Mouse (Mus musculus): Measurements from ENCODE around the gene Itga9. TPM values are rescaled to one million over a fixed set of nuclear protein-coding genes. Genes with fewer than 3 reads are reported as not detected.

The Itga9 gene
- total RNA-seq, 2 experiments from 2014 or later, result 97.8 to 111 TPM

DNA sequence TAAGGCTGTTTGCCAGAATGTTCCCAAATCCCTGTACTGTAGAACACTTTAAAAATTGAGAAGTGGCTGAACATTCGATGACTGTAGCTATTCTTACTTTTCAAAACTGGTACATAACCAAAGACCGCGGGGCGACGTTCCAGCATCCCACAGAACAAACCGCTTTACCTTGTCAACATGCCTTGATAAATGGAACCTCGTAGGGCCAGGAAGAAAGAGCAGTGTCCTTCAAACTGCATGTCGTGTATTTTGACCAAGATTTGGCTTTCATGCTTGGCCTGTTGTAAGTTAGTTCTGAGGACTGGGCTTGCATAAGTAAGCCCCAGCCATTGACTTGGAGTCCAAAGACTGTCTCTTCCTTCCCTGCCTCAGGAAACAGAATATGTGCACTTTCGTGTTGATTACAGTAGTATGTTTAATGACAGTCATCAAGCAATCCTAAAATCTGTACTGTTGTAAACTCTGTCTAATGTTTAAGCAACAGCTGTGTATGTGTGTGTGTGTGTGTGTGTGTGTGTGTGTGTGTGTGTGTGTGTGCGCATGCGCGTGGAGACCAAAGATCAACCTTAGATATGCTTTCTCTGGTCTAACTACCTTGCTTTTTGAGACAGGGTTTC is 334.2 kb downstream of the Itga9 start:
- no peak for DNase-seq (ENCODE audit: low spot score in 2 of 2)

DNA sequence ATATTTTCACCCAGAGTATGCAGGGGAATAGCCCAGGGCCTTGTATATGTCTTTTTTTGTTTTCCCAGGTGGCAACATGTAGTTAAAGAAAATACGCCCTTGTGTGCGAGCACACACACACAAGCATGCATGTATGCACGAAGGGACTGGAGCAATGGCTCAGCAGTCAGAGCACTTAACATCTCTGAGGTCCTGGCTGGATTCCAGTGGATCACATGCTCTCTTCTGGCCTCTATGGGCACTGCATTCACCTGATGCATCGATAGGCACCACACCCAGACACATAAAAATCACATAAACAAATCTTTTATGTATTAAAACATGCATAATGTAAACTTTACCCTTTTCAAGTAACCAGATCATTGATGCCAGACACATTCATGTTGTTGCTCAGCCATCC is 335.5 kb downstream of the Itga9 start:
- no peak for DNase-seq (ENCODE audit: low spot score in 2 of 2)

DNA sequence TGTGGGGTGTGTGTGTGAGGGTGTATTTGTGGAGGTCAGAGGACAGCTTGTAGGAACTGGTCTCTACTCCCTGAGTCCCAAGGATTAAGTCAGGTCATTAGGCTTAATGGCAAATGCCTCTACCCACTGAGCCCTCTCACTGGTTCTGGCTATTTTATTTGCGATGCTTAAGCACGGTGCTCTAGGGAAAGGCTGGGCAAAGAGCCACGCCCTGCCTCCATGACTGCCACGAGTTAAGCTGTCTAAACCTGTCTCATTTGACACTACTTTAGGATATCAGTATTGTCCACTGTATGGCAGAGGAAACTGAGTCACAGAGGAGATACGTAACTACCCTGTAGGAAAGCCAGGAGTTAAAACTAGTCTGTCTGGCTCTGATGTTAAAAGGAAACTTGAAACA is 337.5 kb downstream of the Itga9 start:
- no peak for DNase-seq (ENCODE audit: low spot score in 2 of 2)

- no peak for DNase-seq (ENCODE audit: low spot score in 2 of 2)
Measured at GRCm38 (mm10) chr9:118944388-118944787, 337.9 kb downstream of the Itga9 start.

GRCm38 (mm10) chr9:118948486-118948885 is 342.0 kb downstream of the Itga9 start:
- DNase-seq (ENCODE audit: low spot score in 2 of 2), result no peak

GRCm38 (mm10) chr9:118949124-118949523 is 342.6 kb downstream of the Itga9 start:
- no peak for DNase-seq (ENCODE audit: low spot score in 2 of 2)

DNA sequence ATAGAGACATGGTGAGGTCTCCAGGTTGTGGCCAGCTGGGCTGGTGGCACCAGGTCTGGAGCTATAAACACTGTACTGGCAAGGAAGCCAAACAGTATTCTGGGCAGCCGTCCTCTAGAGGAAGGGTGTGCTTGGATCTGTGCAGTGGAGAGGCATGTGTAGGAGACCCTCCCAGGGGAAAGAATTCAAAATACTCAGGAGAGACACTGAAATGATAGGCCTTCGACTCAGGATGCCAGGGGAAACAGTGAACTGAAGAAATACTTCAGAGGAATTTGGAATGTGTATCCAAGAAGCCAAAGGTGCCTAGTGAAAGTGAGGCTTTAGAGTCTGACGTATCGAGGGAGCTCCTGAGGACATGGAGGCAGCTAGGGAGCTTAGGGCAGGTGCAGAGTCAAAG is 343.2 kb downstream of the Itga9 start:
- no peak for DNase-seq (ENCODE audit: low spot score in 2 of 2)

GRCm38 (mm10) chr9:118950061-118950460 is 343.6 kb downstream of the Itga9 start:
- DNase-seq (ENCODE audit: low spot score in 2 of 2), result no peak

Other genes starting within 250 kb of the Itga9 start
- under 1 TPM in 1 of 2 experiments, not detected in 1; 0.51 TPM for gene Eomes, start 128.5 kb upstream of the Itga9 start, total RNA-seq (2021)
- 100 to 1,000 TPM in 1 of 2 experiments, 10 to 100 TPM in 1; 99.9 to 110 TPM for gene Golga4, start 100.4 kb upstream of the Itga9 start, total RNA-seq (2021)